Mouse (Mus musculus) embryonic facial prominence, embryonic 11.5 days (tissue): ENCODE measurements around the gene Gng13. TPM values are rescaled to one million over a fixed set of nuclear protein-coding genes. Genes with fewer than 3 reads are reported as not detected.

Experiments
- ATAC-seq: fragments of 200-750 bp; cut with Nextera tagmentation; replicated peaks from 2 replicates; pipeline ENCODE4 v1.8.0; 2017; ENCODE audit warnings: low read depth; ENCODE audit not compliant: insufficient number of reproducible peaks, low FRiP score, low TSS enrichment
- DNase-seq: peaks from one replicate; pipeline ENCODE4 v3.0.0-alpha.2; 2015; ENCODE audit warnings: low spot score
- H3K27ac ChIP-seq: fragments of 300-500 bp; sonication (generic); replicated peaks from 2 replicates; pipeline ENCODE4 v1.5.1; 2014; ENCODE audit warnings: mild to moderate bottlenecking, low read depth, low read length, control low read depth
- H3K27me3 ChIP-seq: fragments of 300-500 bp; sonication (generic); 2 replicates; pipeline ENCODE4 v1.6.1; 2014; ENCODE audit warnings: mild to moderate bottlenecking, low read length, moderate library complexity, mixed read lengths; ENCODE audit not compliant: control insufficient read depth, insufficient read depth
- H3K36me3 ChIP-seq: fragments of 300-500 bp; sonication (generic); replicated peaks from 2 replicates; pipeline ENCODE4 v1.6.1; 2014; ENCODE audit warnings: low read depth, mild to moderate bottlenecking, low read length, moderate library complexity, mixed read lengths; ENCODE audit not compliant: control insufficient read depth, insufficient read depth
- H3K4me1 ChIP-seq: fragments of 300-500 bp; sonication (generic); 2 replicates; pipeline ENCODE4 v1.6.1; 2014; ENCODE audit warnings: low read length, mixed read lengths; ENCODE audit not compliant: control insufficient read depth, insufficient read depth
- H3K4me2 ChIP-seq: fragments of 300-500 bp; sonication (generic); 2 replicates; pipeline ENCODE4 v1.6.1; 2014; ENCODE audit warnings: low read depth, mild to moderate bottlenecking, control low read depth, low read length, moderate library complexity
- H3K4me3 ChIP-seq: fragments of 300-500 bp; sonication (generic); 2 replicates; pipeline ENCODE4 v1.5.1; 2014; ENCODE audit warnings: low read depth, low read length, control low read depth
- H3K9ac ChIP-seq: fragments of 300-500 bp; sonication (generic); replicated peaks from 2 replicates; pipeline ENCODE4 v1.6.1; 2014; ENCODE audit warnings: mild to moderate bottlenecking, control low read depth, low read length
- H3K9me3 ChIP-seq: fragments of 300-500 bp; sonication (generic); replicated peaks from 2 replicates; pipeline ENCODE4 v1.6.1; 2016; ENCODE audit warnings: mild to moderate bottlenecking, low read length, inconsistent platforms, mixed read lengths; ENCODE audit not compliant: control insufficient read depth
- WGBS: fragments of 180-500 bp; shearing (Covaris S2); extraction: QIAGEN DNeasy Blood & Tissue Kit; methylation state at CpG from one replicate; pipeline ENCODE4 v1.1.7; 2014; 5-methylcytosine and 5-hydroxymethylcytosine counted together
- polyA plus RNA-seq: library from polyadenylated mRNA; unstranded; fragments of >200 nt; fragmentation: Nextera tagmentation; extraction: Ambion mirVana; gene quantifications from 2 replicates; pipeline ENCODE4 v1.2.1, GENCODE M21; 2014

Gng13 gene
- 1.7 and 2.4 TPM in 2 replicates for polyA plus RNA-seq

DNA sequence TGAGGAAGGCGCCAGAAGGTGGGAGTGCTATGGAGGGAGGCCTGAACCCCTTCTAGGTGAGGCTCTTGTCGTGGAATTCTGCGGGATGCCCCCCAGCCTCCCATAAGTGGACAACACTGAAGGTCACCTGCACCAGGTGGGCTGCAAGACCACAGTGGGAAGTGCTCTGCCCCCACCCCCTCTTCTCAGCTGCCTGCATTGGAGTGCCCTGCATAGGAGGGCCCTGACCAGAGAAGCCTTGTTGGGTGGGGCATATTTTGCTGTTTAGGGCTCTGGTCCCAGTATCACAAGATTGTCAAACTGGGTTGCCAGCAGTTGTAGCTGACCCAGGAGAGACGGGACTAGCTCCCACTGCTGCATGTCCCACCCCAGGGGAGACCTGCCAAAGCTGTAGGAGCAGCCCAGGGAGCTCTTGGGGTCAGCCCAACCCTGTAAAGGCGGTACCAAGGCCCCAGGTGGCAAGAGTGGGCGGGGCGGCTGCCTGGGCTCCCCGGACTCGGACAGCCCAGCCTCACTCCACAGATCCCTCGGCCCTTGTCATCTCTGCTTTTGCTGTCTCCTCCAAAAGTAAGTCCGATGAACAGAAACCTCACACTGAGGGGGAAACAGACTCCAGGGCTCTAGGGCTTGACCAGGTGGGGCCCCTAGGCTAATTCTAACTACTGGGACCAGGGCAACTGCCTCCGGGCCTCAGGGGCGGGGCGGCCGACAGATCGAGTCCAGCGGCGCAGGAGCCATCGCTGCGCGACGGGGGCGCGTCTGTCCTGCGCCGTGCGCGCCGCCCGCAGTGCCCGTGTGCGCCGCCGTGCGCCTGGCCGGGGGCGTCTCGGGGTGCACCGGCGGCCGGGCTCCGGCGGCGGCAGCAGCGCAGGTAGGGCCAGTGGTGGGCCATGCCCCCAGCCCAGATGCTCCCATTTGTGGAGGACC lies at the start of gene Gng13:
Gene Gng13 (plus strand): TSS at position 461 of the 927 bp plus-strand sequence.
- Histone ChIP-seq H3K27me3 (peaks cover 4% of the 10 kb centered on the region; the same call in 1 of the 2 replicates), H3K4me3 (peak within 1 kb of the TSS; percentile 24), H3K9me3 (no peaks in the 10 kb centered on the region), H3K4me1 (peaks cover 6% of the 10 kb centered on the region; the same call in 1 of the 2 replicates), H3K27ac (no peak within 1 kb of the TSS), H3K9ac (peak within 1 kb of the TSS; percentile 35), H3K36me3 (no peaks in the 10 kb centered on the region; the same call in 1 of the 2 replicates), H3K4me2 (peak within 1 kb of the TSS; percentile 66)
- DNase-seq, result peak; percentile 39
- WGBS, result 2% methylated on average over 45 of the region's 45 CpGs
- ATAC-seq, result no peak; the same call in 1 of the 2 replicates

DNA sequence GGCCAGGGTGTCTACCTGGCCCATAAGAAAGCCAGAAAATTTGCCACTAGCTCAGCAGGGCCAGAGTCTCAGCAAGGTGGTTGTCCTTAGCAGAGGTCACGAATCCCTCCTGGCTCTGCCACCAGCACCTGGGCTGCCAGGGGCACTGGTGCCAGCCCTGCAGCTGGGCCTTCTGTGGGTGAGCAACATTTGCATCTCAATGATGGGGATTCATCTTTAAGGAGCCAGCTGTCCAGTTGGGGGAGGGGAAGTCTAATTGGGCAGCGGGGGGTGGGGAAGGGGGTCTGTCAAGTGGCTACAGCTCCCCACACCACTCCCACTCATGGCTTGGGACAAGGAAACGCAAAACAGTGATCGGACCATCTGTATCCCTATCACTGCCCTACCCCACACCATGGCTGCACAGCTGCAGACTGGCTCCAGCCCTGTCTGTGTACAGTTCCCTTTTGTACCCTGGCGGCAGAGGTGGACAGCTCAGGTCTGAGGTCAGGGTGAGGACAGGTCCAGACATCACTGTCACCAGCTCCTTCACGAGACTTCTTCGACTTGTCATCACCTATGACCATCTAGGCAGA lies 48.4 kb upstream of the Gng13 start:
- ATAC-seq, result 0 out of 2 replicates have a peak, but pooled peaks have one; percentile 27
- Histone ChIP-seq H3K4me2 (no peak overlapping the region), H3K27ac (no peak overlapping the region), H3K9me3 (no peaks in the 10 kb centered on the region), H3K9ac (no peak overlapping the region), H3K36me3 (no peaks in the 10 kb centered on the region), H3K4me1 (no peaks in the 10 kb centered on the region; the same call in 1 of the 2 replicates), H3K27me3 (no peaks in the 10 kb centered on the region), H3K4me3 (no peak overlapping the region)
- DNase-seq, result no peak
- WGBS, result 72% methylated on average over 7 of the region's 7 CpGs

- ATAC-seq (no peak), DNase-seq (no peak)
- Histone ChIP-seq H3K27ac (no peak overlapping the region), H3K9me3 (no peaks in the 10 kb centered on the region), H3K9ac (no peak overlapping the region), H3K4me1 (no peaks in the 10 kb centered on the region; the same call in 1 of the 2 replicates), H3K4me2 (no peak overlapping the region), H3K4me3 (no peak overlapping the region), H3K36me3 (no peaks in the 10 kb centered on the region), H3K27me3 (no peaks in the 10 kb centered on the region)
These were observed 44.0 kb upstream of the Gng13 start for GRCm38 (mm10) chr17:25672982-25673381.

DNA sequence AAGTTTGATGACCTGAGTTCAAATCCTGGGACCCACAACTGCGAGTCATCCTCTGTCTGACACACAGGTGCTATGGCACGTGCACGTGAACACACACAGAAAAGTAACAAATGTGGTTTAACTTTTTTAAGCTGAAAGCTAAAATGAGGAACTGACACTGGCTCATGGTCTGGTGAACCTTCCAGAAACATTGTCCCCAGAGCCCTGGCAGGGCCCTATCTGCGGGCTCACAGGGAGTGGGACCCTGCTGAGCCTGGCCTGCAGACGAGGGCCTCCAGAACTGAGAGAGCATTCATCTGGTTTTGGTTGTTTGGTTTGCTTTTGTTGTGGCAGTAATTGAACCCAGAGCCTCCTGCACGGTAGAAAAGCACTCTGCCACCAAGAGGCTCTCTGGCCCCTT lies 39.0 kb upstream of the Gng13 start:
- Histone ChIP-seq H3K27me3 (no peaks in the 10 kb centered on the region), H3K4me1 (no peaks in the 10 kb centered on the region), H3K27ac (no peak overlapping the region), H3K4me2 (no peak overlapping the region), H3K9ac (no peak overlapping the region), H3K9me3 (no peaks in the 10 kb centered on the region), H3K36me3 (no peaks in the 10 kb centered on the region), H3K4me3 (no peak overlapping the region)
- WGBS, result 49% methylated on average over 6 of the region's 6 CpGs
- ATAC-seq (no peak), DNase-seq (peak; percentile 64)

- Histone ChIP-seq H3K4me2 (no peak overlapping the region), H3K36me3 (no peaks in the 10 kb centered on the region), H3K9ac (no peak overlapping the region; the same call in 1 of the 2 replicates), H3K27me3 (no peaks in the 10 kb centered on the region), H3K9me3 (no peaks in the 10 kb centered on the region), H3K27ac (no peak overlapping the region), H3K4me3 (no peak overlapping the region), H3K4me1 (no peaks in the 10 kb centered on the region)
- DNase-seq (no peak), ATAC-seq (no peak)
- 10% methylated on average over 5 of the region's 5 CpGs for WGBS
These were observed 37.2 kb upstream of the Gng13 start for GRCm38 (mm10) chr17:25679818-25680217.

DNA sequence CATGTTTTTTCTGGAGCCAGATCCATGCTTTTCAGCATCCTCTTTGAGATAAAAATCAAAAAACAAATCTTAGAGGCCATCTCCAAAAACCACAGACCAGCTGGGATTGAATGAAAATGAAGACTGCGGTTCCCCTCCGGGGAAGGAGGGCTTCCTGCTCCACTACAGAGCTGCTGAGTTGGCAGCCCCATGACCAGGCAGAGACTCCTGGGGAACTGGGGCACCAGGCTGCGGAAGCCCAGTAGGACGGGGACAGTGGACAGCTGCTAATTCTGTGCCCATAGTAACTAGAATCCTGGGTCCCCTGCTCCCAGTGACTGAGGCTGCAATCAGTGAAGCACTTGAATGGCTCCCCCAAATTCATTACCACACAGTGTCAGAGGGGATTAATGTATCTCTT lies 35.3 kb upstream of the Gng13 start:
- no peak overlapping the region for H3K9ac ChIP-seq
- H3K4me3 ChIP-seq, result no peak overlapping the region
- DNase-seq, result no peak
- H3K27me3 ChIP-seq, result no peaks in the 10 kb centered on the region
- no peaks in the 10 kb centered on the region for H3K9me3 ChIP-seq
- WGBS, result 78% methylated on average over 4 of the region's 4 CpGs
- ATAC-seq, result no peak
- H3K27ac ChIP-seq, result no peak overlapping the region
- H3K4me2 ChIP-seq, result no peak overlapping the region
- H3K36me3 ChIP-seq, result no peaks in the 10 kb centered on the region
- no peaks in the 10 kb centered on the region for H3K4me1 ChIP-seq

- H3K9me3 ChIP-seq, result no peaks in the 10 kb centered on the region
These were observed 30.6 kb upstream of the Gng13 start for GRCm38 (mm10) chr17:25686323-25686722.

GRCm38 (mm10) chr17:25688922-25689321 lies 28.0 kb upstream of the Gng13 start:
- H3K27me3 ChIP-seq, result no peaks in the 10 kb centered on the region
- no peak overlapping the region for H3K9ac ChIP-seq
- H3K4me1 ChIP-seq, result no peaks in the 10 kb centered on the region
- no peak overlapping the region for H3K4me2 ChIP-seq
- no peak overlapping the region for H3K4me3 ChIP-seq
- ATAC-seq, result no peak
- no peak overlapping the region for H3K27ac ChIP-seq
- 70% methylated on average over 4 of the region's 4 CpGs for WGBS
- DNase-seq, result no peak
- H3K9me3 ChIP-seq, result no peaks in the 10 kb centered on the region
- H3K36me3 ChIP-seq, result no peaks in the 10 kb centered on the region

More at GRCm38 (mm10) chr17:25686323-25686722, 30.6 kb upstream of the Gng13 start:
- H3K4me2 ChIP-seq, result no peak overlapping the region
- no peak overlapping the region for H3K9ac ChIP-seq
- peak; percentile 68 for DNase-seq
- no peak overlapping the region for H3K4me3 ChIP-seq
- no peaks in the 10 kb centered on the region for H3K4me1 ChIP-seq
- no peaks in the 10 kb centered on the region for H3K27me3 ChIP-seq
- no peaks in the 10 kb centered on the region for H3K36me3 ChIP-seq
- ATAC-seq, result no peak
- no peak overlapping the region for H3K27ac ChIP-seq
- 48% methylated on average over 7 of the region's 7 CpGs for WGBS
